Mouse (Mus musculus): Measurements from ENCODE around the gene Pxylp1. TPM values are rescaled to one million over a fixed set of nuclear protein-coding genes. Genes with fewer than 3 reads are reported as not detected.
A peak's percentile ranks its signal among the peaks of the same experiment; 100 is the strongest.

Gene Pxylp1
- polyA plus RNA-seq, 1 experiment from 2014 or later, result 3.4 TPM

DNA sequence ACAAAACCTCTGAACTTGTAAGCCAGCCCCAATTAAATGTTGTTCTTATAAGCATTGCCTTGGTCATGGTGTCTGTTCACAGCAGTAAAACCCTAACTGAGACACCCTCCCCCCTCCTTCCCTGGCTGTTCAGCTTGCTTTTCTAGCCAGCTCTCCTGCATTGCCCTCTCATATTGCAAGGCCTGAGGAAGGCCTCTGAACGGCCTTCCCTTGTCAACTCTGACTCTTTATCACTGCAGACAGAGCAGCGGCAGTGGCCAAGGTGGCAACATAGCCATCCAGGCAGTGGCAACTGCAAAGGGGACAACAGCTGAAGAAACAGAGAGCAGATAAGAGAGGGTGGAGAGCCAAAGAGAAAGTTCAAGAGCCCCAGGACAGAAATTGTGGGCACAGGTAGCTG is 64.4 kb downstream of the Pxylp1 start:
- H3K4me3 ChIP-seq (ENCODE audit: low read depth, low read length), result no peak overlapping the region
- no peak overlapping the region for H3K27ac ChIP-seq (ENCODE audit: low read depth, low read length)
- H3K9ac ChIP-seq (ENCODE audit: low read depth, low read length), result no peak overlapping the region
- H3K36me3 ChIP-seq (ENCODE audit: control insufficient read depth, insufficient read depth, low read length), result no peaks in the 10 kb centered on the region; the same call in 1 of the 2 replicates
- H3K4me1 ChIP-seq (replicated peaks; ENCODE audit: control insufficient read depth, insufficient read depth, low read length), result no peaks in the 10 kb centered on the region; the same call in 1 of the 2 replicates
- H3K27me3 ChIP-seq (replicated peaks; ENCODE audit: control insufficient read depth, insufficient read depth, low read length), result no peaks in the 10 kb centered on the region
- DNase-seq (ENCODE audit: low spot score) (no peak), ATAC-seq (replicated peaks; ENCODE audit: low FRiP score) (0 out of 2 replicates have a peak, but pooled peaks have one; percentile 5)
- 45% methylated on average over 2 of the region's 2 CpGs for WGBS
- H3K4me2 ChIP-seq, result no peak overlapping the region
- no peaks in the 10 kb centered on the region for H3K9me3 ChIP-seq (ENCODE audit: control insufficient read depth, low read length)

DNA sequence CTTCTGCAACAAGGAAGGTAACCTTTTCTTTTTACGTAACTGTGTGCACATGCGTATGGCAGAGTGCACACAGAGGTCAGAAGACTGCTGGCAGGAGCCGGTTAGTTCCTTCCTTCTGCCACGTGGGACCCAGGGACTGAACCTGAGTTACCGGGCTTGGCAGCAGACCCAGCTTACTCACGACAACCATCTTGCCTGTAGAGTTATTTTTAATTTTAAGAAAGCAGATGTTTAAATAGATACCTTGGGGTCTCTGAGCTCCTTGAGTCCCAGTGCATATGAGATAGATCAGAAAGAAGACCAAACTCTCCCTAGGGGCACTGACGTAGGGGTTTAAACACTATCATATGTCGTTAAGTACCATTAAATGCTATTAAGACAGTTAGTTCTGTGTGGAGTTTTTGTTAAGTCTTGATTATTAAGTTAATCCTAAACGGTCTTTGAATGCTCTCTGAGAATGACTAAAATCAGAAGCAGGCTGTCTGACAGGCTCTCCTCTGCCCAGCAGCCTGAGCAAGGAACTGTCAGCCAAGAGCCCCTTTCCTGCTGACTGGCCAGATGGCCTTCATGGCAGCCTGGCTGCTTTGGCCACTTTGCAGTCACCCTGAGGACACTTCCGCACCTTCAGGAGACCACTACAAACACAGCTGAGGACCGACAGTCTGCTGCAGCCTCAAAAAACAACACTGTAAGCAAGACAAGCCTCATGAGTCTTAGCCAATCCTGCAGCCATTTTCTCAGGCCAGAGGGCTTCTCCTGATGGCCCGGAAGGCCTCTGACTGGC is 65.3 kb downstream of the Pxylp1 start:
- ATAC-seq (replicated peaks; ENCODE audit: low FRiP score), result no peak
- no peak overlapping the region for H3K27ac ChIP-seq (ENCODE audit: low read depth, low read length)
- H3K9ac ChIP-seq (ENCODE audit: low read depth, low read length), result no peak overlapping the region
- no peaks in the 10 kb centered on the region for H3K9me3 ChIP-seq (ENCODE audit: control insufficient read depth, low read length)
- no peaks in the 10 kb centered on the region; the same call in 1 of the 2 replicates for H3K36me3 ChIP-seq (ENCODE audit: control insufficient read depth, insufficient read depth, low read length)
- 79% methylated on average over 12 of the region's 12 CpGs for WGBS
- H3K4me1 ChIP-seq (replicated peaks; ENCODE audit: control insufficient read depth, insufficient read depth, low read length), result no peaks in the 10 kb centered on the region; the same call in 1 of the 2 replicates
- no peak overlapping the region for H3K4me2 ChIP-seq
- H3K4me3 ChIP-seq (ENCODE audit: low read depth, low read length), result no peak overlapping the region
- H3K27me3 ChIP-seq (replicated peaks; ENCODE audit: control insufficient read depth, insufficient read depth, low read length), result no peaks in the 10 kb centered on the region
- no peak for DNase-seq (ENCODE audit: low spot score)

- no peaks in the 10 kb centered on the region for H3K27me3 ChIP-seq (replicated peaks; ENCODE audit: control insufficient read depth, insufficient read depth, low read length)
Measured at GRCm38 (mm10) chr9:96824857-96825256, 67.6 kb downstream of the Pxylp1 start.

GRCm38 (mm10) chr9:96824026-96824425 is 68.4 kb downstream of the Pxylp1 start:
- no peak overlapping the region for H3K4me2 ChIP-seq
- H3K36me3 ChIP-seq (ENCODE audit: control insufficient read depth, insufficient read depth, low read length), result no peaks in the 10 kb centered on the region; the same call in 1 of the 2 replicates
- WGBS, result 59% methylated on average over 12 of the region's 12 CpGs
- no peak overlapping the region for H3K27ac ChIP-seq (ENCODE audit: low read depth, low read length)
- H3K27me3 ChIP-seq (replicated peaks; ENCODE audit: control insufficient read depth, insufficient read depth, low read length), result no peaks in the 10 kb centered on the region
- H3K9ac ChIP-seq (ENCODE audit: low read depth, low read length), result no peak overlapping the region
- H3K4me1 ChIP-seq (replicated peaks; ENCODE audit: control insufficient read depth, insufficient read depth, low read length), result no peaks in the 10 kb centered on the region; the same call in 1 of the 2 replicates
- no peak overlapping the region for H3K4me3 ChIP-seq (ENCODE audit: low read depth, low read length)
- no peak for ATAC-seq (replicated peaks; ENCODE audit: low FRiP score)
- no peak for DNase-seq (ENCODE audit: low spot score)
- H3K9me3 ChIP-seq (ENCODE audit: control insufficient read depth, low read length), result no peaks in the 10 kb centered on the region

More at GRCm38 (mm10) chr9:96824857-96825256, 67.6 kb downstream of the Pxylp1 start:
- Histone ChIP-seq H3K9ac (ENCODE audit: low read depth, low read length) (no peak overlapping the region), H3K27ac (ENCODE audit: low read depth, low read length) (no peak overlapping the region), H3K4me3 (ENCODE audit: low read depth, low read length) (no peak overlapping the region), H3K36me3 (ENCODE audit: control insufficient read depth, insufficient read depth, low read length) (no peaks in the 10 kb centered on the region; the same call in 1 of the 2 replicates), H3K4me1 (replicated peaks; ENCODE audit: control insufficient read depth, insufficient read depth, low read length) (no peaks in the 10 kb centered on the region; the same call in 1 of the 2 replicates), H3K9me3 (ENCODE audit: control insufficient read depth, low read length) (no peaks in the 10 kb centered on the region), H3K4me2 (no peak overlapping the region)
- no peak for DNase-seq (ENCODE audit: low spot score)
- 92% methylated on average over 18 of the region's 18 CpGs for WGBS
- no peak for ATAC-seq (replicated peaks; ENCODE audit: low FRiP score)

- Histone ChIP-seq H3K4me2 (no peak overlapping the region), H3K9ac (ENCODE audit: low read depth, low read length) (no peak overlapping the region), H3K36me3 (ENCODE audit: control insufficient read depth, insufficient read depth, low read length) (no peaks in the 10 kb centered on the region; the same call in 1 of the 2 replicates), H3K4me3 (ENCODE audit: low read depth, low read length) (no peak overlapping the region), H3K4me1 (replicated peaks; ENCODE audit: control insufficient read depth, insufficient read depth, low read length) (no peaks in the 10 kb centered on the region; the same call in 1 of the 2 replicates), H3K27me3 (replicated peaks; ENCODE audit: control insufficient read depth, insufficient read depth, low read length) (no peaks in the 10 kb centered on the region), H3K9me3 (ENCODE audit: control insufficient read depth, low read length) (no peaks in the 10 kb centered on the region), H3K27ac (ENCODE audit: low read depth, low read length) (no peak overlapping the region)
- DNase-seq (ENCODE audit: low spot score), result no peak
- no peak for ATAC-seq (replicated peaks; ENCODE audit: low FRiP score)
- WGBS, result 76% methylated on average over 5 of the region's 5 CpGs
Measured at GRCm38 (mm10) chr9:96823541-96823940, 68.9 kb downstream of the Pxylp1 start.

- no peaks in the 10 kb centered on the region for H3K27me3 ChIP-seq (replicated peaks; ENCODE audit: control insufficient read depth, insufficient read depth, low read length)
- H3K9ac ChIP-seq (ENCODE audit: low read depth, low read length), result no peak overlapping the region
- WGBS, result 82% methylated on average over 9 of the region's 9 CpGs
- ATAC-seq (replicated peaks; ENCODE audit: low FRiP score) (no peak), DNase-seq (ENCODE audit: low spot score) (no peak)
- H3K4me2 ChIP-seq, result no peak overlapping the region
- H3K36me3 ChIP-seq (ENCODE audit: control insufficient read depth, insufficient read depth, low read length), result no peaks in the 10 kb centered on the region; the same call in 1 of the 2 replicates
- no peak overlapping the region for H3K27ac ChIP-seq (ENCODE audit: low read depth, low read length)
- H3K9me3 ChIP-seq (ENCODE audit: control insufficient read depth, low read length), result no peaks in the 10 kb centered on the region
- H3K4me3 ChIP-seq (ENCODE audit: low read depth, low read length), result no peak overlapping the region
- no peaks in the 10 kb centered on the region for H3K4me1 ChIP-seq (replicated peaks; ENCODE audit: control insufficient read depth, insufficient read depth, low read length)
Measured at GRCm38 (mm10) chr9:96823005-96823404, 69.5 kb downstream of the Pxylp1 start.

DNA sequence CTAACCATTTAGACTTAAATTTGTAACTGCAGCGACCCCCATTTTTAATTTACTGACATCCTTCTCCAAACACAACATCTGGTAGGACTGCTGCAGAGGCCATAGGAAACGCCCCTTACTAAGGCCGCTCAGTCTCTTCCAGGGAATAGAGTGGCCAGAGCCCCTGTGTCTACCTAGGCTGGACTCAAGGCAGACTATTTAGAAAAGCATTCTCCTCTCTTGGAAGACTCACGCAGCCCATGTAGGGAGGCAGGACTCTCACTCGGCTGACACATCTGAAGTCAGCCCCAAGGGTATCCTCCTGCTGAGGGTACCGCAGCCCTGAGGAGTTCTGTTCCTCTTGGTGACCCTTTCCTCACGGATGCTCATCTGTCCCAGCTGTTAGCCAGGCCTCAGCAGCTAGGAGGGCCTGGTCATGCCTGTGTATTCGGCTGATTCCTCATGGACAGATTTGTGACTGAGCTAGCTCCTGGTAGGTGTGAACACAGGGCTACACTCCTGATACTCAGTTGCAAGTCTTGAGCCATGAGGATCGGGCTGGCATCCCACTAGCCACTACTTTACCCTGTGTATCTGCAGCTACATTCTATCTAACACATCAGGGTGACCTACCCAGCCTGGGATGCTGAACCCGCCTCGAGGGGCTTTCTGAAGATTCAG is 73.5 kb downstream of the Pxylp1 start:
- Histone ChIP-seq H3K27ac (ENCODE audit: low read depth, low read length) (no peak overlapping the region), H3K4me3 (ENCODE audit: low read depth, low read length) (no peak overlapping the region), H3K4me2 (no peak overlapping the region), H3K27me3 (replicated peaks; ENCODE audit: control insufficient read depth, insufficient read depth, low read length) (no peaks in the 10 kb centered on the region), H3K9ac (ENCODE audit: low read depth, low read length) (no peak overlapping the region), H3K4me1 (replicated peaks; ENCODE audit: control insufficient read depth, insufficient read depth, low read length) (no peaks in the 10 kb centered on the region), H3K36me3 (ENCODE audit: control insufficient read depth, insufficient read depth, low read length) (no peaks in the 10 kb centered on the region), H3K9me3 (ENCODE audit: control insufficient read depth, low read length) (no peaks in the 10 kb centered on the region)
- DNase-seq (ENCODE audit: low spot score), result no peak
- WGBS, result 62% methylated on average over 11 of the region's 11 CpGs
- 0 out of 2 replicates have a peak, but pooled peaks have one; percentile 23 for ATAC-seq (replicated peaks; ENCODE audit: low FRiP score)

GRCm38 (mm10) chr9:96818128-96818821 is 74.2 kb downstream of the Pxylp1 start:
- Histone ChIP-seq H3K9me3 (ENCODE audit: control insufficient read depth, low read length) (no peaks in the 10 kb centered on the region), H3K36me3 (ENCODE audit: control insufficient read depth, insufficient read depth, low read length) (no peaks in the 10 kb centered on the region), H3K4me1 (replicated peaks; ENCODE audit: control insufficient read depth, insufficient read depth, low read length) (no peaks in the 10 kb centered on the region), H3K4me2 (no peak overlapping the region), H3K4me3 (ENCODE audit: low read depth, low read length) (no peak overlapping the region), H3K27me3 (replicated peaks; ENCODE audit: control insufficient read depth, insufficient read depth, low read length) (no peaks in the 10 kb centered on the region), H3K9ac (ENCODE audit: low read depth, low read length) (no peak overlapping the region), H3K27ac (ENCODE audit: low read depth, low read length) (no peak overlapping the region)
- DNase-seq (ENCODE audit: low spot score), result no peak
- WGBS, result 41% methylated on average over 7 of the region's 7 CpGs
- ATAC-seq (replicated peaks; ENCODE audit: low FRiP score), result 0 out of 2 replicates have a peak, but pooled peaks have one; percentile 51
